Mouse (Mus musculus) A20 (cell line): ENCODE results near the gene Dscaml1.

Experiments used
- DNase-seq: peaks from one replicate; pipeline ENCODE4 v3.0.0-alpha.2; 2011; ENCODE audit warnings: low read depth, low spot score

Dscaml1 gene

DNA sequence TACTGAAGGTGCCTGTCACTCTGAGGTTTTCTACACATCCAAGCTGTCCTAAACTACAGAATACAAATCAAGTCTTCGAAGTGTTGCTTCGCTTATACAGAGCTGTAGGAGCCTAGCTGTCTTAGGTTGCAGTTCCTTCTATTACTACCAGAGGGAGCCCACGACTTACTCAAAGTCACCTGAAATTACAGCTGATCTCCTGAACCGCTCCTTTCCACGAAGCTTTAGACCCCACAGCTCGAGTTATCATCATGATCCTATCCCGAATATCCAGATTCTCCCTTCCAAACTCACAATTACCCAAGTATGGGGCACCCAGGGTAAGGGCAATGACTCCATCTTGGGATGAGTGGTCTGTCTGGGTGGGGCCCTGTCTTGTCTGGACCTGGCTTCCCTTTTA is 14.6 kb upstream of the Dscaml1 start:
- DNase-seq, result peak; percentile 70

DNA sequence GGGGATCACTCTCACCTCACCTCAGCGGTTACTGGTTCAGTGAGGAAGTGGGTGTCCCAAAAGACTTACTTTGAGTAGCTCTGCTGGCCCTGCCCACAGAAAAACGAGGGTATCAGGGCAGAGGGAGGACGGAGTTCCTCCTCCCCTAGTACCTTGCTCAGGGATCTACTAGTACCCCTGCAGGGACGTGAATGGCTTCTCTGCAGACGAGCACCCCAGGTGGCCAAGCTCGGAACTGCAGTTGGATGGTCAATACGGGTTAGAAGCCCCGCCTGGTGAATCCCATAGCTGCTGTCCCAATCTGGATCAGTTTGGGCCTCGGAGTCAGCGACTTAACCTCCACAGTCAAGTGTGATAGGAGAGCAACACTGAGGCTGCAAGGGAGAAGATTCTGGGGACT is 14.1 kb upstream of the Dscaml1 start:
- peak; percentile 85 for DNase-seq

DNA sequence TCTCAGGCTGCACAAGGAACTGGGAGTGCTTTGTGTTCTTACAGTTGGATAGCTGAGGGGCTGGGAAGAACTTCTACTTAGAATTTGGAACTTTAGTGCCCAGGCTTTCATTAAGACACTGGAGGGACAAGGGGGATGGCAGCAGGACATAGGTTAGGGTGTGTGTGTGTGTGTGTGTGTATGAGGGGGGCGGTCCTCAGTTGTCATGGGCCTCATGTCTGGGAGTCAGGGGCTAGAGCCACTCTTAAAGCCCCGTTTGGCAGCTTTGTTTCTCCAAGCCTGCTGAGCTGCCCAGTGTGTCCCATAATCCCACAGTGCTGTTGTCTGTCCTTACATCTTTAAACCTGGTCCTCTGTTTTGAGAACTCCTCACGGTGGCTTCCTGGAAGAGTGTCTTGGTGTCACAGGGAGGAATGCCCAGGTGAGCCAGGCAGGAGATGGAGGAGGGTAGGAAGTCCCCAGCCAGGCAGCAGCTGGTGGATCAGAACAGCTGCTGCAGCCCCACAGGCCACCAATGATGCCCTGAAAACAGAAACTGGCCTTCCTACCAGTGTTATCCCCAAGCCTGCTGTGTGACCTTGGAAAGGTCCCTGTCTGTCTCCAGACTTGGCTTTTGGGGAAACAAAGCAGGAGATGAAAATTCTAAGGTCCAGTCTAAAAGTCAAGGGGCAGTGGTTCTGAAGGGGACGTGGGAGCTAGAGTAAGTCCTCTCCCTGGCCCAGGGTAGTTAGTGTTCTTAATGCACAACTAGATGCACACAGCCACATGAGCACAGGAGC is 13.5 kb upstream of the Dscaml1 start:
- no peak for DNase-seq

DNA sequence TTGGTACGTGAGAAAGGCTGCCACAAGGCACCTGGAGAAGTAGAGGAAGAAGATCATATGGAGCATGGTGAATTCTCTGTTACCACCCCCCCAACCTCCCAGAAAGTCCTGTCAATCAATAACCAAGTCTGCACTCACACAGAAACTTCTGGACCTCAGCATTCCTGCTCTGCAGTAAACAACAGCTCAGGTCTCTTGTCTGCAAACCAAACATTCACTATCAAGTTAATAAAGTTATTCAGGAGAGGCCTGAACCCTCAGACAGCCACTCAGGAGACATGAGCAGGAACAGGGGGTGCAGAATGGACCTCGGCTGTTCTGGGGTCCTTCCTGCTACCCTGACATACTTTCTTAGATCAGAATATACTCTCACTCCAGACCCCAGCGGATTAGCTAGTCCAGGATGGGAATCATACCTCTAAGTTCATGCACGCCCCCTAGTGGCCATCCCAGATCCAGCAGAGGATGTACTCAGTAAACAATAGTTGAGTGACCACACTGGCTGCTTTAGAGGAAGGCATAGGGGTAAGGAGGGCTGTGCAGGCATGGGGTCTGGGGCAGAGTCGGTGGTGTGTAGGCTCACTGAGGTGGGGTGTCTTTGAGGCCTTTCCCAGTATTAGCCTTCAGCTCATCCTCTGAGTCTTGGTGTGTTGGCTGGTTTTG is 12.8 kb upstream of the Dscaml1 start:
- peak; percentile 57 for DNase-seq

DNA sequence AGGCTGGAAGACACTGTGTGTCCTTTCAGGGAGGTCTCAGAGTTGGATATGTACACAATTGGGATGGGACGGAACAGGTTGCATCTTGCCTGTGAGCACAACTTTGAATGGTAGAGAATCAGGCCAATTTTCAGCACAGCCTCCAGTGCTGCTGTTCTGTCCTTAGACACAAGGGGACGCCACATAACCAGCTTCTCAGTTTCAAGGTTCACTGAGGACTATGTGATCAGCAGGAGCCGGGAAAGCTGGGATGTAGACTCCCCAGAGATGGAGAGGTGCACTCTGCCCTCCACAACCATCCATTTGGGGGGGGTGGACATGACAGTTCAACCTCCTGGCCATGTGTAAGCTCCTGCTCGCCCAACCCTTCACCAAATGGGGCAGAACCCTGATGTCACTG is 10.5 kb upstream of the Dscaml1 start:
- peak; percentile 60 for DNase-seq

DNA sequence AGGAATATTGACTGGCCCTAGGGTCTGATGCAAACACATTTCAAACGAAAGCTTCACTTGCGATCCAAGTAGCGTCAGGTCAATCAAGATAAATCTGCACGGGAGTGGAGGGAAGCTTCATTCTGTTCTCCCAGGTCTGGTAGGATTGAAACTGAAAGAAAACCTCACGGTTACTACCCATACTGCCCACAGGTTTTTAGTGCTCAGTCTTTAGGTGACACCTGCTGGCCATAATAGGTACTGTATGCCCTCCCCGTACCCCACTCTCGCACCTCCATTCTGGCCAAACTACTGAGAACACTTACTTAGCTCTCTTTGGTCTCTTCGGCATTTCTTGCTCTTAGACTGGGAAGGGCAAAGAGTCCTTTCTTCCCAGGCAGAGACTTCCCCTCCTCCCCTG is 9.2 kb upstream of the Dscaml1 start:
- DNase-seq, result peak; percentile 85

DNA sequence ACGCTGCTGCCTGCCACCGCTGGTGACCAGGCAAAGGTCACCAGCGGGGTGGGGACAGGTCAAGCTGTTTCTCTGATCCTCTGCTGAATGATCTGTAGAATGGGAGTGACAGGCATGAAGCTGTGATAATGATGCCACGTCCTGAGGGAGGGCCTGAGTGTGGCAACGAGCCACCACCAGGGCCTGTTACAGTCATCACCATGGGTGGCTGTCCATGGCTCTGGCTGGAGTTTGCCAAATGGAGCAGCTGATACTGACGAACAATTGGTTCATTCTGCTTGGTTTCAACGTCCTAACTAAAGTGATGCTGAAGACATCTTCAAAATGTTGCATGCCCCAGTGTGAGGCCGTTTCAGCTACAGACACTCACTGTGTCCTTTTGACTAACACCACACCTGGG is 8.2 kb upstream of the Dscaml1 start:
- DNase-seq, result no peak

DNA sequence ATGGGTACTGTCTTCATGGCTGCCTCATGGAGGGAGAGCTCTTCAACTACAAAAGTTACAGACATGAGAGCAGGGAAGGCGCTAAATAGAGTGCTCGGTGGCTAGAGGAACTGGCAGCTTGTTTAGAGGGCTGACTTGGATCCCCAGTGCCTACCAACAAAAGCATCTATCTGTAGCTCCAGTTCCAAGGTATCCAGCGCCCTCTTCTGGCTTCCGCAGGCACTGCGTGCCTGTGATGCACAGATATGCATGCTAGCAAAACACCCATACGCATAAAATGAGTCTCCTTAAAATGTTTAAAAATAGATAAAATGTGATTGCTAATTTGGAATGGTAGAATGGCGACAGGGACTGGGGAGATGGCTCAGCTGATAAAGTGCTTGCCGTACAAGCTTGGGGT is 5.2 kb upstream of the Dscaml1 start:
- DNase-seq, result peak; percentile 51

DNA sequence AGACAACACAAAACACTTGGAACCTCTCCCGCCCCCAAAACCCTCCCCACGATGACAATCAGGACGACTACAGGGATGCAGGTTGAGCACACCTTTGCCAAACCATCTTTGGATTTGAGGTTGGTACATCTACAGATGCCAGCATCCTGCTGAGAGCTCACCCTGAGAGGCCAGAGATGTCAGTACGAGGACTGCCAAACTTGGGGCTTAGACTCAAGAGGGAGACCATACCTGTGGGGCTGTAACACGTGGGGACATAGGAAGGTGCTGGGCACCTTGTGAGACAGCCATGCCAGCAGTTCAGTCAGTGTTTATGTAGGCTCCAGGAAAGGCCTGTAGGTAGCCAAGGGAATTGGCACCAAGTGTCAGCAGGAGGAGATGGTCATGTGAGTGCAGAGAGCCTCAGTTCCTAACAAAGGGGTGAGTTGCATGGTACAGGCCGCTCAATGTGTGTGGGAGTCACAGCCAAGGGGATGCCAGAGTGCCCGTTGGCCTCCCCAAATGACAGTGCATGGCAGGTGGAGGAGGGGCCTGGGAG is 3.6 kb upstream of the Dscaml1 start:
- DNase-seq, result no peak

DNA sequence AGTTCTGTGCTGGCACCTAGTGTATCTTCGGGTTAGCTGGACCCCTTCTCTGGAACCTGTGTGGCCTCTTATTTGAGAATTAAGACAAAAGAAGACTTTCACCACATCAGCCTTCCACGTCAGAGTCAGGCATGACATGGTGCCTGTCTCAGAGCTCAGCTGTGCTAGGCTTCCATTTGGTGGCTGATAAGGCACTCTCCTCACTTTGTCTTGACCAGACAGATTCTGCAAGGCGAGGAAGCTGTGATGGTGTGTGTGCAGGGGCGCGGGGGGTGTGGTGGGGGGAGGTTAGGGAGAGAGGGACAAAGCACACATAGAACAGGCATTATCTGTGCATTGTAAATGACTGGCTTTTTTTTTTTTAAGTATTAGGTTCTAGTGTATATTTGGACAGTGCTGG is 3.0 kb downstream of the Dscaml1 start:
- DNase-seq, result no peak

DNA sequence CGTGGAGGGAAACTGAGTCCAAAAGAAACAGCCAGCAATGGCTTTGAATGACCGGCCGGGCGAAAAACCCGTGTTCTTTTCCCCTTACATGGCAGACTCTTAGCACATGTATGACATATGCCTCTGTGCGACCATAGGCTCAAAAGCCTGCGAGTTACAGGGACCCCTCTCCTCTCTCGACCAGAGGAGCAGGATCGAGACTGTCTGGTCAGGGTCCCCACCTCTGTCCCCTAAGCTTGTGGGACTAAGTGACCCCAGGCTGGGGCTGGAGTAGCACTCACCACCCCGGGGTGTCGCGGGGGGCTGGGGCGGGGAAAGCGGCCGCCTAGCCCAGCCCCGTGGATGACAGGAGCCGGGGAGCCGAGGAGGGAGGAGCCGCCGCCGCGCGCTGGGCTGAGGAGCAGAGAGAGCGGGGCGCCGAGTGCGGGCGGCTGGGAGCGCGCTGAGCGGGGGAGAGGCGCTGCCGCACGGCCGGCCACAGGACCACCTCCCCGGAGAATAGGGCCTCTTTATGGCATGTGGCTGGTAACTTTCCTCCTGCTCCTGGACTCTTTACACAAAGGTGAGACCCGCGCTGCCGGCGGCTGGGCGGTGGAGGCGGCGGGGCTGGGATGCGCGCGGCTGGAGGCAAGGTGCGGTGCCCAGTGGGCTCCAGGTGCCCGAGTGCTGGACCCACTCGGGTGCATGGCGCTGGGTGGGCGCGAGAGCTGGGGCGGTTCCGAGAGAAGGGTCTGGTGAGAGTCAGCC is 3.7 kb downstream of the Dscaml1 start:
- no peak for DNase-seq

DNA sequence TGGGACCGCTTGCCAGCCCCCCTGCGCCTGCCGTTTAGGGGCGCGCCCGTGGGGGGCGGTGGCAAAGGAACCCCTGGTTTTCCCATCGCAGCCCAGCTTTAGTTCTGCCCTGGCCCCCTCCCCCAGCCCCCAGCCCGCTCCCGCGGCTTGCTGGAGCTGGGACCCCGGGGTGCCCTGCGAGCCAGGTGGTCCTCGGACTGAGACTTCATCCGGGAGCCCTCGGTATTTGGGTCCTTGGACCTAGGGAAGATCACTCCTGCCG is 4.2 kb downstream of the Dscaml1 start:
- DNase-seq, result no peak

DNA sequence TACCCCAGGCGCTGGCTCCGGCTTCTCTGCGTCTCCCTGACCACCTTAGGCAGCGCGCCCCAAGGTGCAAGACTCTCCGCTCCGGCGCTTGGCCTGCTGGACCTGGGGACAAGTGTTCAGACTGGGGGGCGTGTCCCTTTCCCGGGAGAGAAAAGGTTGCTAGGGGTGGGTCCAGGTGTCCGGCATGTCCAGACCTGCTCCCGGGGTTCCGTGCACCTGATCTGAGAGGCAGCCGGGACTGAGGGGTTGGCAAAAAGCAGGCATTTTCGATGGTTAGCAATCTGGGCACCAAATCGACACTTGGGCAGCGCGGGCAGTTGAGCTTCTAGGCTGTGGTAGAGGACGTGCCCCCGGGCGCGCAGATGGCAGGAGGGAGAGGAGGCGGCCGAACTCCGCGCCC is 4.7 kb downstream of the Dscaml1 start:
- DNase-seq, result no peak

DNA sequence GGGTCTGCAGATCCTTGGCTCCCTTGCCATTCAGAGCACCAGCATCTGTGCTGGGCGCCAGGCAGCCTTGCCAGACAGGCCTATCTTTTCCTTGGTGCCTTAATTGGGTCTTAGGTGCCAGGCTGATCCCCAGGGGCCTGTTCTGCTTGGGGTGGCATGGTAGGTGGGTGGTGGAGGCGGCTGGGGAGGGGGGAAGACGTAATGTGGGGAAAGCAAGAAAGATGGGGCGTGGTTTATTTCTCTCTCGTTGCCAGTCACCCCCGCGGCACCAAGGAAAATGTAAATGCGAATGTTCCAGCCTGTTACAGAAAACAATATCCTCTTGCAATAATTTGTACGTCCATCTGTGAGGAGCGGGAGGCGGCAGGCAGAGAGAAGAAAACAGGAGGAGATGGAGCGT is 6.2 kb downstream of the Dscaml1 start:
- DNase-seq, result no peak

DNA sequence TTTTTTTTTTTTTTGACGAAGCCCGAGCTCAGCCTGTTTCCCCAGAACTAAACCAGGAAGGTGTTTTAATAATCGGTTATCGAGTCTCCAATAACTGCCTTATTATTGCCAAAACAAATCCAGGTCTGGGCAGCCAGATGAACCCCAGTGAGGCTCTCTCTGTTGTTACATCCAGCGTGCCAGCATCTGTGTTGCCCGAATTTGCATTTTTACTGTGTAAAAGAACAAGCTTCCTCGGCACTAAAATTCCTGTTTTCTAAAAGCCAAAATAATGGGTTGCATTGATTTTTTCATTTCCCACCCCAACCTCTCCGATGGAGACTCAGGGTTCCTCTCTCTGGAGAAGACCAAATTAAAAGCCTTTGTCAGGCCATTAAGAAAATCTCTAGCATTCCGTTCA is 6.7 kb downstream of the Dscaml1 start:
- no peak for DNase-seq

DNA sequence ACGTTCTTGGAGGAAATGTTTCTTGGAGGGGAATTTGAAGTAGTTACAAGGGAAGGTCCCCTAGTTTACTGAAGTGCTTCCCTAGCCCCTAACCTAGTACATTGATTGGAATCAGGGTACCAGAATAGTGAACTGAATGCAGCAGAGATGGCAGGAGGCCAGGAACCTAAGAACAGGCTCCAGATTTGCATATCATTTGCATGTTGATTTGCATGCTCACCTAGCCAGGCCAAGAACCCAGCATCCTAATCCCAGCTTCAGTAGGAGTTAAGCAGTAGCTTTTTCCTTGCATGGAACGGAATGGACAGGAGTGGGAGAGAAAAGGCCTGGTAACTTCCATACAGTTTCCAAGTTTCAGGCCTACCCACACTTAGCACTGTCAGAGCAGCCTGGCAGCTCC is 7.7 kb downstream of the Dscaml1 start:
- DNase-seq, result no peak

DNA sequence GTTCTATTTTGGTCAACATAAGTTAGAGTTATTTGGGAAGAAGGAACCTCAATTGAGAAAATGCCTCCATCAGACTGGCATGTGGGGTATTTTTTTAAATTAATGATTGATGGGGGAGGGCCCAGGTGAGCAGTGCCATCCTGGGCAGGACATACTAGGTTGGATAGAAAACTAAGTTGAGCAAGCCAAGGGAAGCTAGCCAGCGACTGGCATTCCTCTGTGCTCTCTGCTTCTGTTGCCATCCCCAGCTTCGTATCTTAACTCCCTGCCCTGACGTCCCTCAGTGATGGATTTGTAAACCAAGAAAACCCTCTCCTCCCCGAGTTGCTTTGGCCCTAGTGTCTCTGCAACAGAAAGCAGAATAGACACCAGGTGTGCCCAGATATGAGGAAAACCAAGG is 12.6 kb downstream of the Dscaml1 start:
- no peak for DNase-seq

DNA sequence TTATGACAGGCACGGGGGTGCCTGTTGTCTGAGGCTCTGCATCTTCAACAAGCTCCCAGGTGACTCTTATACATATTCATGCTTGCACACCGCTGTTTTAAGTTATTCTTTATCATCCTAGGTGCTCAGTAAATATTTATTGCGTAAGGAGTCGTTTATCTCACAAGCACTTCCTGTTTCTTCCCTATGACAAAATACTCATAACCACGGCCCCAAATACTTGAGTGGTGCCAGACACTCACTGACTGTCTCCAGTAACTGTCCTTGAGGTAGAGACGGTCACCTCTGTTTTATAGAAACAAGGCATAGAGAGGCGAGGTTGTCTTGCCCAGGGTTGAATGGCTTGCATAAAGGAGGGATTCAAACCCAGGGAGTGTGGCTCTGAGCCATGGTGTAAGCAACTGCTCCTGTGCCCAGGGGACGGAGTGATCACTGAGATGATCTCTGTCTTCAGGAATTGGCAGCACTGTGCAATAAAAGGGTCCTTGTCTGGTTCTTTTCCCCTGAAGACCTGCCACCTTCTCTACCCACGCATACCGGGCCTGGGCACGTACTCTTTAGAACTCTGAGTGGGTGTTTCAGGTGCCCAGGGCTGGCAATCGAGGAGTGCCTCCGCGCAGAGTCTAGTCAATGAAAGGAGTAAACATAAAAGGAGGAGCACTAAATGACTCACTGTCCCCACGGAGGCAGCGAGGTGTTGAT is 13.8 kb downstream of the Dscaml1 start:
- DNase-seq, result no peak

DNA sequence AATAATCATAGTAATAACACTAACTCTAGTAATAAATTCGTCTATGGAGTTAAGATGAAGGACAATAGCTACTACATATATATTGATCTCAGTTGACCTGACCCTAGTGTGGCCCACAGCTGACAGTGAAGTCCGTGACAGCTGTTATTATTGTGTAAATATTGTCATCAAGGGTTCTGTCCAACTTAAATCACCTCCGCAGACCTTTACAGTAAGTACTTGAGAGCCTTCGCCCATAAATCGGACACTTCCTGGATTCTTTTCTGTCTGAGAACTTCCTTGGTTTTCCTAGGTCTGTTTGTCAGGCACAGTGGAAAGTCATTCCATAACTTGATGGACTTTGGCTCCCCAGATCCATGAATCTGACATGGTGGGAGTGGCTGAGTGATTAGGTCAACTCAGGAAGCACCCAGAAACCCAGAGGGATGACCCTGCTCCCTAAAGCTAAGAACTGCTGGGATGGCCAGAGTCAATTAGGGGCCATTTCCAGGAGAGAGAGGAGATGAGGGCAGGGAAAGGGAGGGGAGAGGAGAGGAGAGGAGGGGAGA is 17.9 kb downstream of the Dscaml1 start:
- DNase-seq, result no peak

DNA sequence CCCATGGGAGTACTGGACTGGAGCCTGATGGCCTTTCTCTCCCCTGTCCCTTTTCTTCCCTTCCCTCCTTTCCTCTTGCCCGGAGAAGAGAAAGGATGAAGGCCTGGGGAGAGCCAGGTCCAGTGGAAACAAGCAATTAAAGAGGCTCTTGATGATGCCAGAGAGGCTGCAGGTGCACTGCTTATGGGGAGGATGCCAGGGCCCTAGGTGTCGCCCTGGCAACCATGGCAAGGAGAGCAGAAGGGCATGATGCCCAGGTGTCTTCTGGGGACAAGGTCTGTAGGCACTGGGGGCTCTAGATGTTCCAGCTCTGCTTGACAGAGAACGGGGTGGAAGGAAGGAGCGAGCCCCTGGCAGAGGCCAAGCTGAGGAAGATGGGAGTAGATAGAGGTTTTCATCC is 23.2 kb downstream of the Dscaml1 start:
- no peak for DNase-seq

DNA sequence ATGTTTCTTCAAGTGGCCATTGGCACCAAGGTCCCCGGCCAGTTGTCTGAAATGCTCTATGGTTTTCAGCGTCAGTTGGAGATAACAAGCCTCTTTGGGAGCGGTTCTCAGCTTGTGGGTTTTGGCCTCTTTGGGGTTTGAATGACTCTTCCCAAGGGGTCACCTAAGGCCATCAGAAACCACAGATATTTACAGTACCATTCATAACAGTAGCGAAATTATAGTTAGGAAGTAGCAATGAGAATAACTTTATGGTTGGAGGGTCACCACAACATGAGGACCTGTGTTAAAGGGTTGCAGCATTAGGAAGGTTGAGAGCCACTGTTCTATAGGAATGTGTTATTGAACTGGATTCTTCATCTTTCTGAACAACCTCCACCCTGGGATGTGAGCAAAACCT is 24.9 kb downstream of the Dscaml1 start:
- DNase-seq, result no peak

DNA sequence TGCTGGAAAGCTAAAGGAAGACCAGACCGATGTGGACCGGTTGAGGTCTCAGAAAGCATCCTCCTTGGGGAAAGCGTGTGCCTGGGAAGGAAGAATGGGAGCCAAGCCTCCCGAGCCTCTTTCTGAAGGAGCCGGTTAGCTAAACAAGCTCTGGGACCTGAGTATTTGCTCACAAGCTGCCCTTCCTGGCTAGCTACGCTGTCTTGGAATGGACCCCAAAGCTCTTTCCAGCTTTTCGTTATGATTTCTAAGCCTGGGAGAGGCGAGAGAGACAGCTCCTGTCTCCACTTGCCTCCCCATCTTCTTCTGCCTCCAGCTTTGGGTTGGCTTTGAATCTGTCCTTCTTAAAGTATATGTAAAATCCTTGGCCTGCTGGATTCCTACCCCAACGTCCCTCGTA is 27.6 kb downstream of the Dscaml1 start:
- DNase-seq, result no peak
